Mouse (Mus musculus) left cerebral cortex, adult 11 months (tissue): ENCODE data around the gene Rfx2.

Source experiments
- DNase-seq: peaks from one replicate; pipeline ENCODE4 v3.0.0; 2022; ENCODE audit warnings: low spot score

Rfx2 gene

DNA sequence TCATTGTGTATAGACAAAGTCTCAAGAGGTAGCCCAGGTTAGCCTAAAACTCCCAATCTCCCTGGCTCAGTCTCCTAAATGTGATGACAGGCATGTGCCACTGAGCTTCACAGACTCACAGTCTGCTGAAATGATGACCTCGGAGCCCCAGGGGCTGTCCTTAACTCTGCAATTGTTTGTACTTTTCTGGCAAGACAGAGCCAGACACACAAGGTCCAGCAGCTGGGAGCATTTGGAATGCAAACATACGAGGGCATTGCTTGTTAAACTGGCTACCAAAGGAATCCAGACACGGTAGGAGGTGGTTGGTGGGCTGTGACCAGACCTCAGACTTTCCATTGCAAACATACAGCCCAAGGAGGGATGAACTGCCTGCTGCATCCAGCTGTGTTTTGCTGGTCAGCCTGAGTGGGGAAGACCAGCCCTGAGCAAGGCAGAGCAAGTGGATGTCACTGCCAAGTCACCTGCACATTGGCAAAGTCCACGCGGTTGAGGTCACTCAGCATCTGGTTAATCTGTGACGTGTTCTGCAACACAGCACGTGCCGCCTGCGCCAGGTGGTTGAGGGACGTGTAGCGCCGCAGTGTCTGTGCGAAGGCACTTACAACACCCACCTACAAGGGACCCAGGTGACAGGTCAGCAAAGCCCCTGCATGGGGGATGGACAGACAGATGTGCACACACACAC is 50.4 kb downstream of the Rfx2 start:
- no peak for DNase-seq

DNA sequence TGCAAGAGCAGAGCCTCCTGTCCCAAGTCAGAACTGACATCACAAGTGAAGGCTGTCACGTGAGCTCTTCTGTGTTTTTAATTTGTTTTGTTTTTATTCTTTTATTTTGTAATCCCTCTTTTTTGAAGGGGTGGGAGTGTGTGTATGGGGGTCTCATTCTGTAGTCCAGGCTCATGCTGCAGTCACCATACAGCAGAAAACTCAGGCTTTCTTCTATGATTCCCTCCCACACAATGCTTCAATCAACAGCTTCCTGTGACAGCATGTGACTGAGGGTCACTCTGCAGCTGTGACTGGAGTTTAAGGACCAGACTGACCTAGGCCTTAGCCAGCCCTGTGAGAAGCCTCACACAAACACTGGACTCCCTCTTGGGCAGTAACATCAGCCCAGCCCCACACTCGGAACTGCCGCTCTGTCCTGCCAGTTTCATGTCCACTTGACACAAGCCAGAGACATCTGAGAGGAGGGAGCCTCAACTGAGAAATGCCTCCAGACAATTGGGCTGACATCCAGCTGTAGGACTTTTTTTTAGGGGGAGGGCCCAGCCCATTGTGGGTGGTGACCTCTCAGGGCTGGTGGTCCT is 51.9 kb downstream of the Rfx2 start:
- DNase-seq = no peak

DNA sequence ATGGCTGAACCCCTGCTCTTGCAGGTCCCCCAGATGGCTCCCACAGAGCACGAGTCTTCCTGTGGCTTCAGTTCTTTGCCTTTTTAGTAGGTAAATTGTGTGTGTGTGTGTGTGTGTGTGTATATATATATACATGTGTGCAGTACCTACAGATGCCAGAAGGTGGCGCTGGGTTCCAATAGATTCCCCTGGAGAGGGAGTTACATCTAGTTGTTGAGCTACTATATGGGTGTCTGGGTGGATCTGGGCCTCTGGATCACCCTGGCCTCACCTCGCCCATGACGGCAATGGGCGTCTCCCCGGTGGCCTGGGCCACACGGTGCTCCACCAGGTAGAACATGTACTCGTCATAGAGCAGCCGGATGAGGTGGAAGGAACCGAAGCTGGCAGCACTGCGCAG is 53.2 kb downstream of the Rfx2 start:
- DNase-seq = no peak

DNA sequence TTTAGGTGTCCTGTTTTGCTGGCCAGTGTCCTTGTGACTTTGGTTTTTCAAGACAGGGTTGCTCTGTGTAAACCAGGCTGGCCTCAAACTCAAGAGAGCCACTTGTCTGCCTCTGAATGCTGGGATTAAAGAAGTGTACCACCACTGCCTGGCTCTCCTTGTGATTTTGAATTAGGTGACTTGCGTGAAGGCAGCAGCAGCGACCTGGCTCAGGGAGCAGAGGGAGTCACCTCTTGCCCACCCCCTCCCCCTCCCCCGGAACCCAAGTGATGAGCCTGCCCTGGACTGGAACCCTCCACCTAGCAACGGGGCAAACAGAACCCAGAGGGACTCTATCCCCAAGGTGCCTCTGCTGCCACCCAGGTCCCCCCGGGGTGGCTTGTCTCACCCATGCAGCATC is 60.9 kb downstream of the Rfx2 start, which contains the start of gene Prr22:
Gene Prr22 (plus strand): TSS at position 301 of the 400 bp plus-strand sequence.
- no peak for DNase-seq

- DNase-seq = no peak
Observed at GRCm38 (mm10) chr17:56768941-56769340, 61.9 kb downstream of the Rfx2 start.

DNA sequence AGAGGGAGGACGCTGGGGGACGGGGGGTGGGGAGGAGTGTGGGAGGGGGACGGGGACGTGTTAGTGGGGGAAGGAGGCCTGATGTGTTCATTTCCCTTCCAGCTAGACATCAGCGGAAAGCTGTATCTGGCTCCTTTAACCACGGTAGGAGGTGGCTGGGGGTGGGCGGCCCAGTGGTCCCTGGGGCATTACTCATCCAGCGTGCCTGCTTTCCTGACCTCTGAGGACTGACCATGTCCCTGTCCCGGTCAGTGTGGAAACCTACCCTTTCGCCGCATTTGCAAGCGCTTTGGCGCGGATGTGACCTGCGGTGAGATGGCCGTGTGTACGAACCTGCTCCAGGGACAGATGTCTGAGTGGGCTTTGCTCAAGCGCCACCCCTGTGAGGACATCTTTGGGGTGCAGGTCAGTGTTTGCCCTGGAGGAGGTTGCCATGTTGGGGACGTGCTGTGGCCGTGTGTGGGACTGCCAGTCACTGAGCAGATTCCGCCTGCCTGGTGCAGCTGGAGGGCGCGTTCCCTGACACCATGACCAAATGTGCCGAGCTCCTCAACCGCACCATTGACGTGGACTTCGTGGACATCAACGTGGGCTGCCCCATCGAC is 63.2 kb downstream of the Rfx2 start:
- DNase-seq = no peak

GRCm38 (mm10) chr17:56766631-56767405 is 64.0 kb downstream of the Rfx2 start:
- DNase-seq = no peak

DNA sequence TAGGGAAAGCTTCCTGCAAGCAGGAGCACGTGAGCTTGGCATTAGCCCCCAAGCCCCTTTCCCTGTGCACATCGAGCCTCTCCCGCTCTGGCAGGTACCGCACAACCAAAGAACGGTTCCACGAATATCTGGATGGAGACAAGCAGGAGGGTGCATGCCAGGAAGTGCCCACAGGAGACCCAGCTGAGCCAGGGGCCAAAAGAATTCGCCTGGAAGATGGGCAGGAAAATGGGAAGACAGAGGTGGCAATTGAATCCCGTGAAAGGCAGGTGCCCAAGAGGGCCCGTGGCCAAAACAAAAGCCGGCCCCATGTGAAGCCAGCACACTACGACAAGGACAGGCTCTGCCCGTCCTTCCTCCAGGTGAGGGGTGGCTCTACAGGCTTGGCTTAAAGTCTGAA is 65.4 kb downstream of the Rfx2 start:
- DNase-seq = no peak

- DNase-seq = peak; percentile 88
Observed at GRCm38 (mm10) chr17:56764474-56765354, 66.1 kb downstream of the Rfx2 start, which contains the start of gene Dus3l. Dus3l (plus strand) TSS chr17:56764757.

DNA sequence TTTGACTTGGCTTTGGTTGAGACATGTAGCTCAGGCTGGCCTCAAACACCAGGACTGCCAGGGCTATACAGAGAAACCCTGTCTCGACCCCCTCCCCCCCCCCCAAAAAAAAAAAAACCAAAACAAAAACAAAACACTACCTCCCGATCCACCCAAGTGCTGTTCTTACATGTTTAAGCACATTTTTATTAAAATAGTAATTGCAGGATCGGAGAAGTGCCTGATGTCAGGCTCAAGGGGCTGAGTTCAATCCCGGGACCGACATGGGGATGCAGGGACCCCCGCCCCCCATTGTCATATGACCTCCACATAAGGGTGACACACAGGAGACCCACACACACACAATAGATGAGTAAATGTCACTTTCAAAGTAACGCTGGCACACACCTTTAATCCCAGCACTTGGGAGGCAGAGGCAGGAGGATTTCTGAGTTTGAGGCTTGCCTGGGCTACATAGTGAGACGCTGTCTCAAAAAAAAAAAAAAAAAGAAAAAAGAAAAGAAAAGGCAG is 67.0 kb downstream of the Rfx2 start:
- no peak for DNase-seq

DNA sequence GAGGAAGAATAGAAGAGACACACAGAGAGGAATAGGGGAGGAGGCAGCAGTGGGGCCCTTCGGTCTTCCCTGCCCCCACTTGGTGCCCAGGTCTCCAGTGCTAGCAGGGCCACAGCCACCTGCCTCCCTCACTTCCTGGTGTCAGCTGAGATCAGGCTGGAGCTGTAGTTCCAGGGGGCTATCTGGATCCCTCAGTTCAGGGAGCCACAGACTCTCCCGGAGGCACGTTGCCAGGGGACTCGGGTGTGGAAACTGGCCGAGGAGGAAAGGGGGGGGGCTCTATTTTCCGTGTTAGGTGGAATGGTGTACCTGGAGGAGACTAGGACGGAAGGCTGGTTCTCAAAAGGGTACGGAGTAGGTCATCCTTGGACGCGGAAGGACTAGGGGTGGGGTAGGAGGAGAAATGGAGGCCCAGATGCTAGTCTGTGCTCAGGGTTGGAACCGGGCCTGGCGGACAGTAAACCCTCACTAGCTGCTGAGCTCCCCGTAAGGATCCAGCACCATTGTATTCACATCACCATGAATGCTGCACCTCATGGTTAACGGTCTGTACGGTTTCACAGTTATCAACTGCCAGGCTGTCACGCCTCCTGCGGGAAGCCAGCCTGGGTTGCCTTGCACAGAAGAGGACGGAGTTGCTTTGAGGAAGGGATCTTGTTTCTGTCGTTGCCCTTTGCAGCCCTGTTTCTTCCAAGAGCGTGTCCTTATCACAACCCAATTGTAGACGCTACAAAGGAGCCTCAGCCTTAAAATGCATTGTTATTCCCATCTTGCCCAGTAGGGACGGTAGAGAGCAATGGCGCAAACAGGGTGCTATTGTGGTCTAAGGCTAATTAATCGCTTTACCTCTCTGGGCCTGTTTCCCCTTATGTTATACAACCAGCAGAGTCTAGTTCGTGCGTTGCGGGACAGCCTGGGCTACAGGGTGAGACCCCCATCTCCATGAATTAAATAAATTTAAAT is 67.8 kb downstream of the Rfx2 start:
- no peak for DNase-seq

GRCm38 (mm10) chr17:56761991-56762410 is 68.8 kb downstream of the Rfx2 start:
- DNase-seq = peak; percentile 75

DNA sequence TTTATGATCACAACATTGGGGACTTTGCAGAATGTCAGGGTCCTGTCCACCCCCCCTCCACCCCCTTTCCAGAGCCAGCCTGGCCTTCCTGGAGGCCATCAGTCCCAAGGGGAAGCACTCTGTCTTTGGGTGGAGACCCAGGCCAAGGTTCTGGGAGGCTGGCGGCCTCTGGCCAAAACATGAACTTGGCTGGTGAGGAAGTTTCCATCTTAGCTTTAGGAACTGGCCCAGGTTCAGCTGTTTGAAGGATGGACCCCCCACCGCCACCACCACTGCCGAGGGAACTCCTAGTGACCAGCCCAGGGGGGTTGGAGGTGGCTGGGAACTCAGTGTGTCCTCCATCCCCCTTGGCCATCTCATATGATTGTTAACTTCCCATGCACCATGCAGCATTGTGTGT is 69.7 kb downstream of the Rfx2 start:
- DNase-seq = no peak

GRCm38 (mm10) chr17:56759261-56759660 is 71.6 kb downstream of the Rfx2 start:
- DNase-seq = no peak

DNA sequence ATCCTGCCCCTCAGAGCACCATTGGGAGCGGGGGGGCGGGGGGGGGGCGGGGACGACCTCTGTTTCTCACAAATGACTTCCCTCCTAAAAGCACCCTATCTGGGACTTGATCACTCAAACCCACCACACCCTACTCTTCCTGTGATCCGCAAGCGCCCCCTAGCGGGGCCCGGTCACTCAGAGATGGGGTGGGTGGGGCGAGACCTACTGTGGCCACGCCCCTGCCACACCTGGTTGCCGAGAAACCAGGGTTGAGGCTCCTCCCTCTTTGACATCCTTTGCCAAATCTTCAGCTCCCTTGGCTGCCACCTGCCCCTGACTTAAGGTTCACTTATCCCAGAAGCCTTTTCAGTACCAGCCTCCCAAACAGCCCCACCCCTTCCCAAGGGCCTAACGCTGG is 72.7 kb downstream of the Rfx2 start:
- DNase-seq = no peak

DNA sequence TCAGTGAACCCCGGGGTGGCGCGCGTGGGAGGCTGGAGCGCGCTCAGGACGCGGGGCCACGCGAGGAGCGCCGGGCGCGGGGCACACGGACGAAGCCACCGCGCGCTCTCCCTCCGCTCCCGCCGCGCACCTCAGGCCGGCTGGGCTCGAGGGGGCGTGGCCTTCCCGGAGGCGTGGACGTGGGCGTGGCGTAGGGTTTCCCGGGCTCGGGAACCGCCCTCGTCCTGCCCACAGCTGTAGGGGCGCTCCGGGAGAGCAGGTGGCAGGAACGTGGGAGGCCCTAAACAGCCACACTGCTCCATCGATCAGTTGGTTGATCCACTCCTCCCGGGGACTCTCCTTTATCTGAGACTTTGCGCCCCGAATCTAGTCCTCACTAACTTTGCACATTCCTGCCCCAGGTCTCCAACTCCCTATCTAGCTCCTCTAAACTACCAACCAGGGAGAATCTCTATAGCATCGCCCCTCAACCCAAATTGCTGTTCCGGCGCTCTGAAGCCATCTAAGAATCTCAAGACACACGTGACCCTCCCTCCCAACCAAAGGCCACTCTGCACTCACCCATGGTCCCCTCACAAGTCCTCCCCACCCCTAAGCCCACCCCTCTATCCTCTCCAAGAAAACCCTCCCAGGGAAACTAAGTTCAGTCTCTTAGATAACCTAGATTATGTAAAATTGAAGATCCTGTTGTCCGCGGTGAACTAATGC is 73.2 kb downstream of the Rfx2 start, which contains the start of gene Nrtn:
Gene Nrtn (minus strand): TSS at position 115 of the 708 bp plus-strand sequence.
- DNase-seq = no peak

- no peak for DNase-seq
Observed at GRCm38 (mm10) chr17:56756703-56757399, 74.0 kb downstream of the Rfx2 start.

DNA sequence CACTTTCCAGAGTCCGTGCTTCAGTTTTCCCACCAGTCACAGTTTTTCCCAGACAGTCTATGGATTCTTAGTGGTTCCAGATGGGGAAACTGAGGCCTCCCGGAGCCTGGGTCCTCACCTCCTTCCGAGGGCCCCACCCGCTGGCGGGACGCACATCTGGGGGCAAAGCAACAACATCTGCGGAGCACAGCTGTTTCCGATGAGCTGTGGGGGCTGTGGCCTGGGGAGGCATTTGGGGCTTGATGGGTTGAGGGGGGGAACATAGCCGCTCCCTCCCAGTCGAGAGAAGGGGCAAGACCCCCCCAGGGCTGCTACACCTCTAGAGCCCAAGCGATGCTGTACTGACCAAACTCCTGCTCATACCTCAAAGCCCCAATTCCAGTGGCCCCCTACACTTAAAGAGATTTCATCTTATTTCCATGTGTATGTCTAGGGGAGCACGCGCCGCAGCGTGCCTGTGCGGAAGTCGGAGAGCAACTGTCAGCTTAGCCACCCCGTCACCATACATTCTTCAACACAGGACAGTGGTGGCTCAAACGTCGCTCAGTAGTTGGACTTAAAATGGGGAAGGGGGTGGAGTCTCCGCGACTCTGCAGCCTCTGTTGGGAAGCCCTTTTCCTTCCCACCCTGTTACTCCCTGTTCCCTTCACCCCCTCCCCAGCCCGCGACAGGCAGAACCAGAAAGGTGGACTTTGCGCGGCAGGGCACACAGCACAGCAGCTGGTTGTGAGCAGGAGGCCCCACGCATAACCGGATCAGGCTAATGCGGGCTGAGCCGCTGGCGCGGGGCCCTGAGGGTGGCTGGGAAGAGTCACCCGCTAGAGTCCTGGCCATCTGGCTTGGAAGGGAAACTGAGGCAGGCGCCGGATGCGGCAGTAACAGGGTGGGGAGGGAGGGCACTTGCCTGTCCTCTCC is 76.3 kb downstream of the Rfx2 start:
- no peak for DNase-seq
